Mouse (Mus musculus): ENCODE measurements around the gene Sh3gl2.

Sh3gl2 gene

DNA sequence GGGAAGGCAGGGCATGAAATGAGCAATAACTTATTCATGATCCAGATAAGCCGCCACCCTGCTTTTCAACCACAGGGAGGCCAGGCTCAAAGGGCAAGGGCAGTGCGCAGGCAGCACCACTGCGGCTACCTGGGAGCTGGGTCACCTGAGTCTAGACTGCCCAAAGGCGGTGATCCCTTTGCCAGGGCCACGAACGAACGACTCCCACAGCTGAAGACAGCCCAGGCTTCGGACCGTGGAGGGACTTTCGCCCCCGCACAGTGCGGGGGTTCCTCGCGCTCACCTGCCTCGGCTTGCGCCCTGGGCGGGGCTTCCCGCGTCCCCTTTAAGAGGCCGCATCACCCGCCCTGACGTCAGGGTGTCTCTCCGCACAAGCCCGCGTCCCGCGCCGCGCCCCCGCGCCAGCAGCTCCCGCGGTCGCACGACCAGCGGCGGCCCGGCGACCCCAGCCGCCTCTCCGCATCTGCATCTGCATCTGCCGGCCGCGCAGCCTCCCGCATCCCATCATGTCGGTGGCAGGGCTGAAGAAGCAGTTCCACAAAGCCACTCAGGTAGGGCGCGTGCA lies at the start of gene Sh3gl2:
TSS of gene Sh3gl2 (plus strand) at position 56 of the 565 bp plus-strand sequence.
- DNase-seq (ENCODE audit: inconsistent age in 2 of 2, low spot score in 1 of 2), result peak; percentile 66 to 87

GRCm38 (mm10) chr4:85161156-85161555 lies 43.8 kb upstream of the Sh3gl2 start:
- peak in 1 of 2 experiments; percentile 27 for DNase-seq (ENCODE audit: inconsistent age in 2 of 2, low spot score in 1 of 2)

- peak; percentile 61 to 83 for DNase-seq (ENCODE audit: inconsistent age in 2 of 2, low spot score in 1 of 2)
Observed at GRCm38 (mm10) chr4:85162468-85163312, 42.2 kb upstream of the Sh3gl2 start.

GRCm38 (mm10) chr4:85163313-85163615 lies 41.7 kb upstream of the Sh3gl2 start:
- no peak for DNase-seq (ENCODE audit: inconsistent age in 2 of 2, low spot score in 1 of 2)

DNA sequence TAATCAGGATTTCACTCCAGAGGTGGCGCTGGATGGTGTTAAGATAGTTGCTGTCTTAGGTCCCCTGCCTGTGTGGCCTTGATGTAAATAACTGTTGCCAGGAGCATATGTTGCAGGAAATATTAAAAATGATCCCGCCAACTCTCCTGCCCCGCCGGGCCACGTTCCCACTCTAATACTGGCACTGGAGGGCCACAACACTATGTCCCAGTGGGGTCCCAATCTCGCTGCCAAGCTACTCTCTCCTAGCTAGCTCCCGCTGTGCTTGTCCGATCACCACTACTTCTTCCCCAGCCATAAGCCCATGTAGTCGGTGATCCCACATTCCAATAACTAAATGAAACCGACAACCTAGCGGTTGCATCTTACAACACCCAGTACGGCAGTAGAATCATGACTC lies 36.9 kb upstream of the Sh3gl2 start:
- DNase-seq (ENCODE audit: inconsistent age in 2 of 2, low spot score in 1 of 2), result no peak

DNA sequence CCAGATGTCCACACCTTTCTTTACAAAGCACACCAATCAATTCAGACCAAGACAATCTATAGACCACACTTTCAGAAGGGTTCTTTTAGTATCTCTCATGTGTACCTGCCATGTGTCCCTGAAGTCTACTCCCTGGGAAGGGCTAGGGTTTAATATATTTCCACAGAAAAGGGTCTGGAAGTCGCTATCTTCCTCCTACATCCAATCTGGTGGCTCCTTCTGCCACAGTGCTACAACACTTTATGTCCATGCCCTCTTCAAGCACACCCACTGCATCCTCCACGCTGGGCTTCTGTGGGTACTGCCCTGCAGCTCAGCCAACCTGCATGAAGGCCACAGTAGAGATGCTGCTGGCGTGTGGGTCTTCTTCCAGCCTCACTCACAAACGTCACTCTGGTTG lies 29.5 kb upstream of the Sh3gl2 start:
- no peak for DNase-seq (ENCODE audit: inconsistent age in 2 of 2, low spot score in 1 of 2)

GRCm38 (mm10) chr4:85178394-85179051 lies 26.4 kb upstream of the Sh3gl2 start:
- DNase-seq (ENCODE audit: inconsistent age in 2 of 2, low spot score in 1 of 2), result no peak

DNA sequence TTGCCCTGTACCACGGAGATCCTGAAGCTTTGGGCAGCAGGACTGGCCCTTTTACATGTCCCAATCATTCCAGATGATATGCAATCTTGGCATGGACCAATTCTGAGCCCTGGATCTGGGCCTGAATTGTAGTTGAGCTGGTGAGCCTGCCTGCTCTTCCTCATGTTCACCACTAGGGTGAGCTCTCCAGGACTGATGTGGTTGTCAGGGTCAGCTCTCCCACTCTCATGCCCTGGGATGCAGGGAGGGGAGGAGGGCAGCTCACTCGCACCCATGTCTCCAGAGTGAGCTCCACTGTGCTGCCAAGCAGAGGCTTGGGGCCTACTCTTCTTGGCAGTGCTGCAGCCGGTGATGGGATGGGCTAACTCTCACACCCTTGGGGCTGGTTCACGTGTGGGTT lies 18.9 kb upstream of the Sh3gl2 start:
- DNase-seq (ENCODE audit: inconsistent age in 2 of 2, low spot score in 1 of 2), result peak in 1 of 2 experiments; percentile 67

- DNase-seq (ENCODE audit: inconsistent age in 2 of 2, low spot score in 1 of 2), result peak; percentile 49 to 69
Observed at GRCm38 (mm10) chr4:85196201-85196600, 8.7 kb upstream of the Sh3gl2 start.

- no peak for DNase-seq (ENCODE audit: inconsistent age in 2 of 2, low spot score in 1 of 2)
Observed at GRCm38 (mm10) chr4:85198431-85198830, 6.5 kb upstream of the Sh3gl2 start.

GRCm38 (mm10) chr4:85202582-85202981 lies 2.3 kb upstream of the Sh3gl2 start:
- peak; percentile 70 to 85 for DNase-seq (ENCODE audit: inconsistent age in 2 of 2, low spot score in 1 of 2)

GRCm38 (mm10) chr4:85205636-85206211 lies 798 bp downstream of the Sh3gl2 start:
- DNase-seq (ENCODE audit: inconsistent age in 2 of 2, low spot score in 1 of 2), result peak; percentile 58 to 82

- DNase-seq (ENCODE audit: inconsistent age in 2 of 2, low spot score in 1 of 2), result no peak
Observed at GRCm38 (mm10) chr4:85206675-85207400, 1.9 kb downstream of the Sh3gl2 start.

DNA sequence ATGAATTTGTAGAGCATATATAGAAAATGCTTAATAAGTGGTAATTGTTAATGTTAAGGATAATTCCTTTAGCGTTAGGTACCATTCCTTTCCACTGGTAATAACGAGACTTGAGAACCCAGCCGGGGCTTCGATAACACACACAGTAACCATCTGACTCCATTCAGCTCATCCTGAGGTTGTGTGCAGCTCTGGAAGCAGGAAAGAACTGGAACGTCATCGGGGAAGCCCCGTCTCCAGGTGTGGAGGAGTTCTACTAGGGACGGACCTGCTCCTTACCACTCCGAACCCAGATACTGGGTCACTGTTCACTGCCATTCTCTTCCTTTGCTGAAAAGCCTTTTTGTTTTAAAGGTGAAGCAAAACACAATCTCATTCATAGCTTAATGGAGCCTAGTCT lies 2.6 kb downstream of the Sh3gl2 start:
- DNase-seq (ENCODE audit: inconsistent age in 2 of 2, low spot score in 1 of 2), result no peak

DNA sequence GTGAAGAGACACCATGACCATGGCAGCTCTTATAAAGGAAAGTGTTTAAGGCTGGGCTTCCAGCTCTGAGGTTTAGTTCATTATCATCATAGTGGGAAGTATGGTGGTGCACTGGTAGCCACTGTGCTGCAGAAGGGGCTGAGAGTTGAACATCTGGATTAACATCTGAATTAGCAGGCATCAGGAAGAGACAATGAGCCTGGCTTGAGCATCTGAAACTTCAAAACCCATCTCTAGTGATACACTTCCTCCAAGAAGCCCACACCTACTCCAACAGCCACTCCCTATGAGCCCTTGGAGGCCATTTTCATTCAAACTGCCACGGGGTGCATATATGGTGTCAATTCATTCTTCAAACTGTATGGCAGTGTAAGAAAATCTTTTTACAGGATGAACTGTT lies 3.6 kb downstream of the Sh3gl2 start:
- DNase-seq (ENCODE audit: inconsistent age in 2 of 2, low spot score in 1 of 2), result no peak

GRCm38 (mm10) chr4:85210953-85211352 lies 6.0 kb downstream of the Sh3gl2 start:
- DNase-seq (ENCODE audit: inconsistent age in 2 of 2, low spot score in 1 of 2), result no peak

DNA sequence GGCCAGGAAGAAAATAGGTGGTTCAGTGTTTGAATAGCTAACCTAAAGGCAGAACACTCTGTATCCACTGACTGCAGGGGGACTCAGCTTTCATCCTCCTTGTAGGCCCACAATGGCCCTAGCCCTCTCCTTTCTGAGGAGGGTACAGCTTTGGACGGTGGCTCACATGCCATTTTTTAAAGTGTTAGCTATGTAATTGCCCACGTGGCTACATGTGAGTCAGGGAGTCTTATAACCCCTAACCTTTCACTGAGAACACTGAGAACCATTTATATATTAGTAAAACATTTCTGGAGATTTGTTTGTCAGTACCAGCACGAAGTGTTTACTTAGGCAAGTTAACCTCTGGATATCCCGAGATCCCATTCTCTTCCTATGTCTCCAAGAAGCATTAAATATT lies 12.1 kb downstream of the Sh3gl2 start:
- no peak for DNase-seq (ENCODE audit: inconsistent age in 2 of 2, low spot score in 1 of 2)

GRCm38 (mm10) chr4:85222716-85223115 lies 17.8 kb downstream of the Sh3gl2 start:
- no peak for DNase-seq (ENCODE audit: inconsistent age in 2 of 2, low spot score in 1 of 2)

DNA sequence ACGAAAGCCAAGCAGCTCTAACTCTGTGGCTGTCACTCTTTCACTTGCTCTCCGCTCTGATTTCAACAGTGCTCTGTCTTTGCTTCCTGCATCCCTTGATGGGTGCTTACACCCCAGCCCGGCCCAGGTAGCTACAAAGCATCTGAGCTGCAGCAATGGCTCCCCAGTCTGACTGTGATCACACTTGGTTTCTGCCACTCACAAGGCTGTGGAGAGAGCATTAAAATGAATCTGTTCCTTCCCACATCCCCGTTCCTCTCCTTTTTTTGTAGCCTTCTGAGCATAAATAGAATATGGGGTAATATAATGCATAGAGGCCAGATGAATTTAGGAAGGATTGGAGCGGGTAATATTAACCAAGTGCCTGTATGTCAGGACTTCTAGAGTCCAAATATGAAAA lies 21.8 kb downstream of the Sh3gl2 start:
- no peak for DNase-seq (ENCODE audit: inconsistent age in 2 of 2, low spot score in 1 of 2)

GRCm38 (mm10) chr4:85227664-85228588 lies 23.0 kb downstream of the Sh3gl2 start:
- no peak for DNase-seq (ENCODE audit: inconsistent age in 2 of 2, low spot score in 1 of 2)
